Mouse (Mus musculus) liver, postnatal 0 days (tissue): ENCODE measurements around the gene Cfap70.

ENCODE experiments used
- CTCF ChIP-seq: sonication (generic); IDR thresholded peaks from 2 replicates; pipeline ENCODE4 v1.5.1; 2016; ENCODE audit warnings: antibody characterized with exemption, low read depth
- EP300 ChIP-seq: IDR thresholded peaks from 2 replicates; pipeline ENCODE4 v1.6.1; 2016; ENCODE audit warnings: antibody characterized with exemption, low read depth, mild to moderate bottlenecking

- no peak for TF ChIP-seq CTCF
- TF ChIP-seq EP300, result no peak
Observed at GRCm38 (mm10) chr14:20345885-20346284, 106.1 kb downstream of the Cfap70 start.
